Mouse (Mus musculus) thymus, adult 2 months (tissue): Measurements from ENCODE around the gene Syne1.

Experiments
- CTCF ChIP-seq: fragments of 200-500 bp; IDR thresholded peaks from 2 replicates; pipeline ENCODE4 v1.5.1; 2012; ENCODE audit warnings: mild to moderate bottlenecking, control low read depth, low read length, moderate library complexity, borderline replicate concordance; ENCODE audit not compliant: control insufficient read depth, poor library complexity, insufficient read depth; ENCODE audit errors: extremely low read depth
- POLR2A ChIP-seq: fragments of 200-500 bp; IDR thresholded peaks from 2 replicates; pipeline ENCODE4 v1.6.1; 2012; ENCODE audit warnings: mild to moderate bottlenecking, low read length, control low read depth, moderate library complexity; ENCODE audit not compliant: control insufficient read depth, poor library complexity, insufficient read depth; ENCODE audit errors: extremely low read depth

- TF ChIP-seq POLR2A (no peak), CTCF (no peak)
These were observed 385.8 kb downstream of the Syne1 start for GRCm38 (mm10) chr10:5165439-5165838.
